Mouse (Mus musculus): Measurements from ENCODE around the gene Tjap1. TPM values are rescaled to one million over a fixed set of nuclear protein-coding genes. Genes with fewer than 3 reads are reported as not detected.

The Tjap1 gene
- total and polyA plus RNA-seq, 3 experiments, result 12.9 to 41.2 TPM; not detected in 1

GRCm38 (mm10) chr17:46306956-46307355 is 24.1 kb upstream of the Tjap1 start:
- Histone ChIP-seq H3K79me2 (ENCODE audit: control insufficient read depth, insufficient read depth, low read length, poor library complexity) (no peaks in the 10 kb centered on the region), H3K4me3 (ENCODE audit: control insufficient read depth in 1 of 2, insufficient read depth in 1 of 2, low read depth in 2 of 2, low read length in 2 of 2) (no peak overlapping the region), H3K9me3 (replicated peaks; ENCODE audit: insufficient read depth, low read length) (no peaks in the 10 kb centered on the region), H3K36me3 (ENCODE audit: control insufficient read depth in 1 of 2, insufficient read depth in 2 of 2, low read length in 2 of 2) (no peaks in the 10 kb centered on the region), H3K27ac (ENCODE audit: control insufficient read depth, low read depth, low read length) (no peak overlapping the region), H3K4me1 (ENCODE audit: control insufficient read depth in 1 of 2, insufficient read depth in 2 of 2, low read length in 2 of 2) (no peaks in the 10 kb centered on the region), H3K27me3 (ENCODE audit: control insufficient read depth in 1 of 2, insufficient read depth in 2 of 2, low read length in 2 of 2) (no peaks in the 10 kb centered on the region), H3K9ac (ENCODE audit: control insufficient read depth, low read depth, low read length, poor library complexity, severe bottlenecking) (no peak overlapping the region)
- TF ChIP-seq CHD2 (IDR thresholded peaks at IDR 0.05; ENCODE audit: low read length) (no peak), POLR2A (IDR thresholded peaks at IDR 0.05; ENCODE audit: control insufficient read depth in 1 of 2, insufficient read depth in 1 of 2, low read depth in 1 of 2, low read length in 2 of 2, poor library complexity in 1 of 2) (no peak), MEF2A (IDR thresholded peaks at IDR 0.05; ENCODE audit: extremely low read depth, insufficient replicate concordance, low read depth, low read length, poor library complexity, severe bottlenecking) (no peak), RCOR1 (IDR thresholded peaks at IDR 0.05; ENCODE audit: low read depth, low read length) (no peak), SMC3 (IDR thresholded peaks at IDR 0.05; ENCODE audit: low read depth, low read length) (no peak), MYB (IDR thresholded peaks at IDR 0.05; ENCODE audit: low read depth, low read length) (no peak), BHLHE40 (IDR thresholded peaks at IDR 0.05; ENCODE audit: borderline replicate concordance, low read depth, low read length) (no peak), ZMIZ1 (IDR thresholded peaks at IDR 0.05; ENCODE audit: low read depth, low read length) (no peak), POLR2AphosphoS2 (IDR thresholded peaks at IDR 0.05; ENCODE audit: low read length) (no peak), USF1 (IDR thresholded peaks at IDR 0.05; ENCODE audit: low read depth, low read length) (no peak)
- DNase-seq (ENCODE audit: low read depth, low spot score), result no peak

- Histone ChIP-seq H3K79me2 (ENCODE audit: control insufficient read depth, insufficient read depth, low read length, poor library complexity) (no peaks in the 10 kb centered on the region), H3K27ac (ENCODE audit: control insufficient read depth, low read depth, low read length) (no peak overlapping the region), H3K36me3 (ENCODE audit: control insufficient read depth in 1 of 2, insufficient read depth in 2 of 2, low read length in 2 of 2) (no peaks in the 10 kb centered on the region), H3K4me1 (ENCODE audit: control insufficient read depth in 1 of 2, insufficient read depth in 2 of 2, low read length in 2 of 2) (no peaks in the 10 kb centered on the region), H3K4me3 (ENCODE audit: control insufficient read depth in 1 of 2, insufficient read depth in 1 of 2, low read depth in 2 of 2, low read length in 2 of 2) (no peak overlapping the region), H3K9me3 (replicated peaks; ENCODE audit: insufficient read depth, low read length) (no peaks in the 10 kb centered on the region), H3K27me3 (ENCODE audit: control insufficient read depth in 1 of 2, insufficient read depth in 2 of 2, low read length in 2 of 2) (no peaks in the 10 kb centered on the region), H3K9ac (ENCODE audit: control insufficient read depth, low read depth, low read length, poor library complexity, severe bottlenecking) (no peak overlapping the region)
- no peak for TF ChIP-seq POLR2AphosphoS2 (IDR thresholded peaks at IDR 0.05; ENCODE audit: low read length)
- TF ChIP-seq ZC3H11A (IDR thresholded peaks at IDR 0.05; ENCODE audit: low read depth, low read length), result no peak
- no peak for TF ChIP-seq SIN3A (IDR thresholded peaks at IDR 0.05; ENCODE audit: low read length)
- no peak for TF ChIP-seq CTCF (IDR thresholded peaks at IDR 0.05 in 2 of 3, conservative IDR thresholded peaks at IDR 0.05 in 1 of 3; ENCODE audit: control insufficient read depth in 1 of 3, insufficient read depth in 1 of 3, low read depth in 2 of 3, low read length in 3 of 3, poor library complexity in 1 of 3, severe bottlenecking in 1 of 3)
- no peak for TF ChIP-seq RCOR1 (IDR thresholded peaks at IDR 0.05; ENCODE audit: low read depth, low read length)
- no peak for DNase-seq (ENCODE audit: low read depth, low spot score)
Observed at GRCm38 (mm10) chr17:46304184-46304583, 21.4 kb upstream of the Tjap1 start.

- Histone ChIP-seq H3K9me3 (replicated peaks; ENCODE audit: insufficient read depth, low read length) (no peaks in the 10 kb centered on the region), H3K4me1 (ENCODE audit: control insufficient read depth in 1 of 2, insufficient read depth in 2 of 2, low read length in 2 of 2) (no peaks in the 10 kb centered on the region), H3K79me2 (ENCODE audit: control insufficient read depth, insufficient read depth, low read length, poor library complexity) (no peaks in the 10 kb centered on the region), H3K4me3 (ENCODE audit: control insufficient read depth in 1 of 2, insufficient read depth in 1 of 2, low read depth in 2 of 2, low read length in 2 of 2) (no peak overlapping the region), H3K27ac (ENCODE audit: control insufficient read depth, low read depth, low read length) (no peak overlapping the region), H3K27me3 (ENCODE audit: control insufficient read depth in 1 of 2, insufficient read depth in 2 of 2, low read length in 2 of 2) (no peaks in the 10 kb centered on the region), H3K36me3 (ENCODE audit: control insufficient read depth in 1 of 2, insufficient read depth in 2 of 2, low read length in 2 of 2) (no peaks in the 10 kb centered on the region), H3K9ac (ENCODE audit: control insufficient read depth, low read depth, low read length, poor library complexity, severe bottlenecking) (no peak overlapping the region)
- TF ChIP-seq MAZ (IDR thresholded peaks at IDR 0.05; ENCODE audit: low read depth, low read length) (no peak), GATA1 (IDR thresholded peaks at IDR 0.05; ENCODE audit: low read depth, low read length) (no peak), MAFK (IDR thresholded peaks at IDR 0.05; ENCODE audit: borderline replicate concordance, low read depth, low read length) (no peak), TAL1 (IDR thresholded peaks at IDR 0.05; ENCODE audit: low read length) (no peak)
- no peak for DNase-seq (ENCODE audit: low read depth, low spot score)
Observed at GRCm38 (mm10) chr17:46301892-46302291, 19.1 kb upstream of the Tjap1 start.

All from MEL (cell line).